Mouse (Mus musculus): ENCODE measurements around the gene Kcnip4. TPM values are rescaled to one million over a fixed set of nuclear protein-coding genes. Genes with fewer than 3 reads are reported as not detected.
A peak's percentile ranks its signal among the peaks of the same experiment; 100 is the strongest.

Kcnip4 gene
- polyA plus RNA-seq (2015; fragmentation: Nextera tagmentation; extraction: Ambion mirVana): 0.09 and 0.13 TPM in 2 replicates

GRCm38 (mm10) chr5:49524394-49525241 lies at the start of gene Kcnip4:
TSS of gene Kcnip4 (minus strand) at chr5:49524907.
- ATAC-seq (ENCODE audit: insufficient read depth): no peak
- Histone ChIP-seq H3K4me1 (replicated peaks) (no peaks in the 10 kb centered on the region), H3K27me3 (peaks cover 28% of the 10 kb centered on the region), H3K4me2 (peak within 1 kb of the TSS; percentile 4; the same call in 1 of the 2 replicates), H3K9me3 (replicated peaks) (no peaks in the 10 kb centered on the region), H3K4me3 (replicated peaks) (no peak within 1 kb of the TSS), H3K27ac (replicated peaks) (no peak within 1 kb of the TSS), H3K9ac (no peak within 1 kb of the TSS), H3K36me3 (replicated peaks) (no peaks in the 10 kb centered on the region)
- 4% methylated on average over 50 of the region's 50 CpGs for WGBS (ENCODE audit: insufficient replicate concordance)

- Histone ChIP-seq H3K9me3 (replicated peaks) (no peaks in the 10 kb centered on the region), H3K36me3 (replicated peaks) (no peaks in the 10 kb centered on the region), H3K27ac (replicated peaks) (no peak overlapping the region), H3K9ac (no peak overlapping the region), H3K4me1 (replicated peaks) (no peaks in the 10 kb centered on the region), H3K4me3 (replicated peaks) (no peak overlapping the region), H3K27me3 (no peaks in the 10 kb centered on the region), H3K4me2 (no peak overlapping the region)
- ATAC-seq (ENCODE audit: insufficient read depth): no peak
- WGBS (ENCODE audit: insufficient replicate concordance): 62% methylated on average over 4 of the region's 4 CpGs
Observed at GRCm38 (mm10) chr5:49571876-49572275, 47.2 kb upstream of the Kcnip4 start.

- Histone ChIP-seq H3K4me3 (replicated peaks) (no peak overlapping the region), H3K27ac (replicated peaks) (no peak overlapping the region), H3K36me3 (replicated peaks) (no peaks in the 10 kb centered on the region), H3K4me1 (replicated peaks) (no peaks in the 10 kb centered on the region), H3K27me3 (no peaks in the 10 kb centered on the region), H3K4me2 (no peak overlapping the region), H3K9ac (no peak overlapping the region), H3K9me3 (replicated peaks) (no peaks in the 10 kb centered on the region)
- ATAC-seq (ENCODE audit: insufficient read depth): no peak
- 76% methylated on average over 4 of the region's 4 CpGs for WGBS (ENCODE audit: insufficient replicate concordance)
Observed at GRCm38 (mm10) chr5:49563751-49564150, 39.0 kb upstream of the Kcnip4 start.

GRCm38 (mm10) chr5:49557436-49557835 lies 32.7 kb upstream of the Kcnip4 start:
- 48% methylated on average over 3 of the region's 3 CpGs for WGBS (ENCODE audit: insufficient replicate concordance)
- Histone ChIP-seq H3K36me3 (replicated peaks) (no peaks in the 10 kb centered on the region), H3K9me3 (replicated peaks) (no peaks in the 10 kb centered on the region), H3K4me2 (no peak overlapping the region), H3K9ac (no peak overlapping the region), H3K27ac (replicated peaks) (no peak overlapping the region), H3K4me1 (replicated peaks) (no peaks in the 10 kb centered on the region), H3K4me3 (replicated peaks) (no peak overlapping the region), H3K27me3 (no peaks in the 10 kb centered on the region)
- ATAC-seq (ENCODE audit: insufficient read depth): no peak

GRCm38 (mm10) chr5:49547884-49548283 lies 23.2 kb upstream of the Kcnip4 start:
- no peak for ATAC-seq (ENCODE audit: insufficient read depth)
- H3K27me3 ChIP-seq: no peaks in the 10 kb centered on the region
- H3K4me3 ChIP-seq (replicated peaks): no peak overlapping the region
- no peak overlapping the region for H3K4me2 ChIP-seq
- H3K9ac ChIP-seq: no peak overlapping the region
- H3K9me3 ChIP-seq (replicated peaks): no peaks in the 10 kb centered on the region
- H3K36me3 ChIP-seq (replicated peaks): no peaks in the 10 kb centered on the region
- H3K4me1 ChIP-seq (replicated peaks): no peaks in the 10 kb centered on the region
- no peak overlapping the region for H3K27ac ChIP-seq (replicated peaks)
- WGBS (ENCODE audit: insufficient replicate concordance): 80% methylated on average over 3 of the region's 3 CpGs

GRCm38 (mm10) chr5:49529362-49529761 lies 4.7 kb upstream of the Kcnip4 start:
- no peaks in the 10 kb centered on the region for H3K4me1 ChIP-seq (replicated peaks)
- no peak overlapping the region for H3K9ac ChIP-seq
- 76% methylated on average over 8 of the region's 8 CpGs for WGBS (ENCODE audit: insufficient replicate concordance)

GRCm38 (mm10) chr5:49525242-49525612 lies 520 bp upstream of the Kcnip4 start:
- Histone ChIP-seq H3K4me2 (no peak overlapping the region), H3K36me3 (replicated peaks) (no peaks in the 10 kb centered on the region), H3K9me3 (replicated peaks) (no peaks in the 10 kb centered on the region), H3K9ac (no peak overlapping the region), H3K4me3 (replicated peaks) (no peak overlapping the region), H3K27me3 (peaks cover 28% of the 10 kb centered on the region), H3K4me1 (replicated peaks) (no peaks in the 10 kb centered on the region), H3K27ac (replicated peaks) (no peak overlapping the region)
- ATAC-seq (ENCODE audit: insufficient read depth): no peak
- 49% methylated on average over 4 of the region's 4 CpGs for WGBS (ENCODE audit: insufficient replicate concordance)

More at GRCm38 (mm10) chr5:49529362-49529761, 4.7 kb upstream of the Kcnip4 start:
- Histone ChIP-seq H3K9me3 (replicated peaks) (no peaks in the 10 kb centered on the region), H3K4me3 (replicated peaks) (no peak overlapping the region), H3K27me3 (peaks cover 16% of the 10 kb centered on the region), H3K4me2 (no peak overlapping the region), H3K36me3 (replicated peaks) (no peaks in the 10 kb centered on the region), H3K27ac (replicated peaks) (no peak overlapping the region)
- no peak for ATAC-seq (ENCODE audit: insufficient read depth)

GRCm38 (mm10) chr5:49523997-49524393 lies 712 bp downstream of the Kcnip4 start:
- H3K4me2 ChIP-seq: no peak overlapping the region
- peaks cover 28% of the 10 kb centered on the region for H3K27me3 ChIP-seq
- no peak for ATAC-seq (ENCODE audit: insufficient read depth)
- 8% methylated on average over 11 of the region's 11 CpGs for WGBS (ENCODE audit: insufficient replicate concordance)
- no peaks in the 10 kb centered on the region for H3K4me1 ChIP-seq (replicated peaks)
- H3K9ac ChIP-seq: no peak overlapping the region
- no peaks in the 10 kb centered on the region for H3K9me3 ChIP-seq (replicated peaks)
- H3K4me3 ChIP-seq (replicated peaks): no peak overlapping the region
- H3K27ac ChIP-seq (replicated peaks): no peak overlapping the region
- no peaks in the 10 kb centered on the region for H3K36me3 ChIP-seq (replicated peaks)

- 53% methylated on average over 4 of the region's 4 CpGs for WGBS (ENCODE audit: insufficient replicate concordance)
- no peak overlapping the region for H3K9ac ChIP-seq
- no peaks in the 10 kb centered on the region for H3K9me3 ChIP-seq (replicated peaks)
- no peak overlapping the region for H3K4me2 ChIP-seq
- ATAC-seq (ENCODE audit: insufficient read depth): no peak
- no peak overlapping the region for H3K27ac ChIP-seq (replicated peaks)
- H3K36me3 ChIP-seq (replicated peaks): no peaks in the 10 kb centered on the region
- no peak overlapping the region for H3K4me3 ChIP-seq (replicated peaks)
- H3K4me1 ChIP-seq (replicated peaks): no peaks in the 10 kb centered on the region
- peaks cover 28% of the 10 kb centered on the region for H3K27me3 ChIP-seq
Observed at GRCm38 (mm10) chr5:49522986-49523385, 1.7 kb downstream of the Kcnip4 start.

- no peaks in the 10 kb centered on the region for H3K4me1 ChIP-seq (replicated peaks)
- H3K27ac ChIP-seq (replicated peaks): no peak overlapping the region
- H3K4me2 ChIP-seq: no peak overlapping the region
- no peak overlapping the region for H3K4me3 ChIP-seq (replicated peaks)
- H3K36me3 ChIP-seq (replicated peaks): no peaks in the 10 kb centered on the region
- no peak overlapping the region for H3K9ac ChIP-seq
- 50% methylated on average over 3 of the region's 3 CpGs for WGBS (ENCODE audit: insufficient replicate concordance)
- no peak for ATAC-seq (ENCODE audit: insufficient read depth)
- H3K9me3 ChIP-seq (replicated peaks): no peaks in the 10 kb centered on the region
- no peaks in the 10 kb centered on the region for H3K27me3 ChIP-seq
Observed at GRCm38 (mm10) chr5:49498743-49499142, 26.0 kb downstream of the Kcnip4 start.

- WGBS (ENCODE audit: insufficient replicate concordance): 35% methylated on average over 2 of the region's 2 CpGs
- H3K27me3 ChIP-seq: no peaks in the 10 kb centered on the region
- no peak overlapping the region for H3K4me3 ChIP-seq (replicated peaks)
- no peak overlapping the region for H3K9ac ChIP-seq
- H3K4me1 ChIP-seq (replicated peaks): no peaks in the 10 kb centered on the region
- no peaks in the 10 kb centered on the region for H3K9me3 ChIP-seq (replicated peaks)
- H3K36me3 ChIP-seq (replicated peaks): no peaks in the 10 kb centered on the region
- ATAC-seq (ENCODE audit: insufficient read depth): no peak
- H3K4me2 ChIP-seq: no peak overlapping the region
- H3K27ac ChIP-seq (replicated peaks): no peak overlapping the region
Observed at GRCm38 (mm10) chr5:49487270-49487669, 37.4 kb downstream of the Kcnip4 start.

- no peak overlapping the region for H3K4me2 ChIP-seq
- H3K27me3 ChIP-seq: no peaks in the 10 kb centered on the region
- no peak for ATAC-seq (ENCODE audit: insufficient read depth)
- H3K27ac ChIP-seq (replicated peaks): no peak overlapping the region
- no peak overlapping the region for H3K4me3 ChIP-seq (replicated peaks)
- H3K4me1 ChIP-seq (replicated peaks): no peaks in the 10 kb centered on the region
- 60% methylated on average over 2 of the region's 2 CpGs for WGBS (ENCODE audit: insufficient replicate concordance)
- no peaks in the 10 kb centered on the region for H3K9me3 ChIP-seq (replicated peaks)
- H3K36me3 ChIP-seq (replicated peaks): no peaks in the 10 kb centered on the region
- no peak overlapping the region for H3K9ac ChIP-seq
Observed at GRCm38 (mm10) chr5:49470738-49471137, 54.0 kb downstream of the Kcnip4 start.

Measured in liver, embryonic 15.5 days (tissue).